Mouse (Mus musculus) neural tube, embryonic 11.5 days (tissue): ENCODE data around the gene BC034090. TPM values are rescaled to one million over a fixed set of nuclear protein-coding genes. Genes with fewer than 3 reads are reported as not detected.
A peak's percentile ranks its signal among the peaks of the same experiment; 100 is the strongest.

Experiments used
- ATAC-seq: fragments of 200-750 bp; cut with Nextera tagmentation; 2 replicates; pipeline ENCODE4 v1.8.0; 2017; ENCODE audit warnings: moderate number of reproducible peaks, mild to moderate bottlenecking, moderate TSS enrichment, moderate library complexity; ENCODE audit not compliant: insufficient read depth, low FRiP score, low TSS enrichment
- DNase-seq: peaks from one replicate; pipeline ENCODE4 v3.0.0-alpha.2; 2015; ENCODE audit warnings: low spot score
- H3K27ac ChIP-seq: fragments of 300-500 bp; sonication (generic); 2 replicates; pipeline ENCODE4 v1.5.1; 2014; ENCODE audit warnings: low read depth, mild to moderate bottlenecking, low read length
- H3K27me3 ChIP-seq: fragments of 300-500 bp; sonication (generic); 2 replicates; pipeline ENCODE4 v1.6.1; 2014; ENCODE audit warnings: mild to moderate bottlenecking, low read length, mixed read lengths; ENCODE audit not compliant: control insufficient read depth, insufficient read depth
- H3K36me3 ChIP-seq: fragments of 300-500 bp; sonication (generic); 2 replicates; pipeline ENCODE4 v1.6.1; 2014; ENCODE audit warnings: mild to moderate bottlenecking, low read length, moderate library complexity, mixed read lengths; ENCODE audit not compliant: control insufficient read depth, insufficient read depth
- H3K4me1 ChIP-seq: fragments of 300-500 bp; sonication (generic); 2 replicates; pipeline ENCODE4 v1.6.1; 2014; ENCODE audit warnings: low read length, mixed read lengths; ENCODE audit not compliant: control insufficient read depth, insufficient read depth
- H3K4me2 ChIP-seq: fragments of 300-500 bp; sonication (generic); 2 replicates; pipeline ENCODE4 v1.6.1; 2014; ENCODE audit warnings: low read depth, mild to moderate bottlenecking, moderate library complexity
- H3K4me3 ChIP-seq: fragments of 300-500 bp; sonication (generic); 2 replicates; pipeline ENCODE4 v1.5.1; 2014; ENCODE audit warnings: low read depth, low read length
- H3K9ac ChIP-seq: fragments of 300-500 bp; sonication (generic); 2 replicates; pipeline ENCODE4 v1.6.1; 2014; ENCODE audit warnings: mild to moderate bottlenecking, low read length
- H3K9me3 ChIP-seq: fragments of 300-500 bp; sonication (generic); 2 replicates; pipeline ENCODE4 v1.6.1; 2016; ENCODE audit warnings: low read length; ENCODE audit not compliant: control insufficient read depth
- WGBS: fragments of 180-500 bp; shearing (Covaris S2); extraction: QIAGEN DNeasy Blood & Tissue Kit; methylation state at CpG from one replicate; pipeline ENCODE4 v1.1.7; 2014; 5-methylcytosine and 5-hydroxymethylcytosine counted together
- polyA plus RNA-seq: library from polyadenylated mRNA; unstranded; fragments of >200 nt; fragmentation: Nextera tagmentation; extraction: Ambion mirVana; gene quantifications from 2 replicates; pipeline ENCODE4 v1.2.1, GENCODE M21; 2014

The BC034090 gene
- polyA plus RNA-seq: 4.1 and 5.1 TPM in 2 replicates

GRCm38 (mm10) chr1:155243797-155244770 is at the start of gene BC034090:
Gene BC034090, minus strand, starts transcription at chr1:155244444.
- 2% methylated on average over 75 of the region's 85 CpGs for WGBS
- Histone ChIP-seq H3K36me3 (no peaks in the 10 kb centered on the region), H3K9me3 (no peaks in the 10 kb centered on the region), H3K9ac (peak within 1 kb of the TSS; percentile 80), H3K4me3 (peak within 1 kb of the TSS; percentile 52), H3K4me1 (0 out of 2 replicates have a peak, but pooled peaks cover 4% of the 10 kb centered on the region), H3K27ac (peak within 1 kb of the TSS; percentile 58; the same call in 1 of the 2 replicates), H3K4me2 (peak within 1 kb of the TSS; percentile 90), H3K27me3 (no peaks in the 10 kb centered on the region; the same call in 1 of the 2 replicates)
- ATAC-seq (peak; percentile 72), DNase-seq (peak; percentile 73)

GRCm38 (mm10) chr1:155293446-155293845 is 49.2 kb upstream of the BC034090 start:
- no peaks in the 10 kb centered on the region; the same call in 1 of the 2 replicates for H3K36me3 ChIP-seq
- H3K27me3 ChIP-seq: no peaks in the 10 kb centered on the region
- no peak overlapping the region for H3K4me3 ChIP-seq
- DNase-seq (peak; percentile 64), ATAC-seq (peak; percentile 27; the same call in 1 of the 2 replicates)
- WGBS: 24% methylated on average over 3 of the region's 3 CpGs
- H3K9ac ChIP-seq: no peak overlapping the region
- no peak overlapping the region for H3K4me2 ChIP-seq
- no peak overlapping the region for H3K27ac ChIP-seq
- no peaks in the 10 kb centered on the region for H3K4me1 ChIP-seq
- H3K9me3 ChIP-seq: no peaks in the 10 kb centered on the region

DNA sequence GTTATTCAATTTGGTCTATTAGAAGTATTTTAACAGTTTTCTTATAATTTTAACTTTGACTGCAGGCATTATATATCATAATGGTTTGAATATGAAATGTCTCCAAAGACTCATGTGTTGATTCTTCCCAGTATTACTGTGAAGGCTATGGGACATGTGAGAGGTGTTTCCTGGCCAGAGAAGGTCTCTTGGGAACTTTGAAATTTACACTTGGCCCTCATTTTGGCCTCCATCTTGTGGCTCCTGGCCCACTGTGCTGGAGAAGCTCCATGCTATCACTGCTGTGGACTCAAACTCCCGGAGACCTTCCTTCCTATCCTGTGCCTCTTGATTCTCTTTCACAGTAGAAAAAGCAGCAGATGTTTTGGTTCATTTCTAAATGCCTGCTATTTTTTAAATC is 45.2 kb upstream of the BC034090 start:
- ATAC-seq: no peak
- no peaks in the 10 kb centered on the region for H3K9me3 ChIP-seq
- 97% methylated on average over 1 of the region's 1 CpGs for WGBS
- H3K36me3 ChIP-seq: peaks cover 3% of the 10 kb centered on the region
- no peak overlapping the region for H3K4me2 ChIP-seq
- H3K9ac ChIP-seq: no peak overlapping the region
- H3K27me3 ChIP-seq: no peaks in the 10 kb centered on the region
- H3K27ac ChIP-seq: no peak overlapping the region
- DNase-seq: no peak
- no peaks in the 10 kb centered on the region for H3K4me1 ChIP-seq
- H3K4me3 ChIP-seq: no peak overlapping the region

DNA sequence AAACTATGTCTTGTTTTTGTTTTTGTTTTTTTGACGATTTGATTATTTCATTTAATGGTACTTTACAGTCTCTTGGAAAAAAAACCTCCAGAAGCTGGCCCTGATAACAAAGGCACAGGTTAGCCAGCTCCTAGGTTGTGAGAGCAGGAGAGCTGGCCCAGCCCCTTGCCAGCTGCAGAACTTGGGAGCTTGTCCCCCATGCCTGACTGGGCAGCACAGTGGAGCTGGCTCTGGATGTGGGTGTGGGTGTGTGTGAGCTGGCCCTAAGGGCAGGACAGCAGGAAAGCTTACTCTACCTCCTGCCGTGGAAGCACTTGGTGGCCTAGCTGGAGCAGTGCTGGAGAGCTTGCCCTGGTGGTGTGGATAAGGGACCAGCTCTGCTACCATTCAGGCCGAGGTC is 43.8 kb upstream of the BC034090 start:
- Histone ChIP-seq H3K36me3 (peaks cover 3% of the 10 kb centered on the region), H3K9me3 (no peaks in the 10 kb centered on the region), H3K27me3 (no peaks in the 10 kb centered on the region), H3K4me1 (no peaks in the 10 kb centered on the region), H3K4me2 (no peak overlapping the region), H3K27ac (no peak overlapping the region), H3K4me3 (no peak overlapping the region), H3K9ac (no peak overlapping the region)
- DNase-seq: no peak
- ATAC-seq: no peak
- 72% methylated on average over 3 of the region's 3 CpGs for WGBS

GRCm38 (mm10) chr1:155283808-155284207 is 39.6 kb upstream of the BC034090 start:
- no peak for ATAC-seq
- Histone ChIP-seq H3K27ac (no peak overlapping the region), H3K4me2 (no peak overlapping the region), H3K9ac (no peak overlapping the region), H3K4me1 (no peaks in the 10 kb centered on the region), H3K36me3 (peaks cover 3% of the 10 kb centered on the region), H3K4me3 (no peak overlapping the region), H3K9me3 (no peaks in the 10 kb centered on the region), H3K27me3 (no peaks in the 10 kb centered on the region)
- 89% methylated on average over 7 of the region's 7 CpGs for WGBS
- DNase-seq: no peak

- Histone ChIP-seq H3K27me3 (no peaks in the 10 kb centered on the region), H3K4me3 (no peak overlapping the region), H3K9me3 (no peaks in the 10 kb centered on the region), H3K4me2 (no peak overlapping the region), H3K27ac (no peak overlapping the region), H3K4me1 (no peaks in the 10 kb centered on the region), H3K36me3 (no peaks in the 10 kb centered on the region), H3K9ac (no peak overlapping the region)
- ATAC-seq (peak; percentile 61), DNase-seq (peak; percentile 67)
- WGBS: 60% methylated on average over 18 of the region's 18 CpGs
Observed at GRCm38 (mm10) chr1:155281003-155281793, 37.0 kb upstream of the BC034090 start.

DNA sequence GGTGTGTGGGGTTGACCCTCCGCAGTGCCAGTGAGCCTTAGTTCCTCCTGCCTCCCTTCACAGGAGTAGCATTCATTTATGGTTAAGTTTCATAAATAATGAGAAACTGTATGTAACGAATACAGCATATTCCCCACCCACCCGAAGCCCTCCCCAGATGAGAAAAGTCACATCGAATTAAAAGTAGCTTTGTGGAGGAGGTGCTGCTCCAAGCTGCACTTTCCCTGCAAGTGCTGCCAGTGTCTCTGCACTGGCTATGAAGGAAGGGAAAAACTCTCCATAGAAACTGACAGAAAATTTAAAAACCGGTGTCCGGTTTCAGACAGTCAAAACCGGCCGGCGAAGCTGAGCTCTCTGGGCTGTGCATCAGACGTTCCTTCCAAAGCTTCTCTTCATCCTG is 36.1 kb upstream of the BC034090 start:
- Histone ChIP-seq H3K4me2 (no peak overlapping the region), H3K36me3 (no peaks in the 10 kb centered on the region), H3K9me3 (no peaks in the 10 kb centered on the region), H3K27me3 (no peaks in the 10 kb centered on the region), H3K4me1 (no peaks in the 10 kb centered on the region), H3K9ac (no peak overlapping the region), H3K27ac (no peak overlapping the region), H3K4me3 (no peak overlapping the region)
- no peak for DNase-seq
- 82% methylated on average over 10 of the region's 10 CpGs for WGBS
- no peak for ATAC-seq

- no peak overlapping the region for H3K4me2 ChIP-seq
- no peaks in the 10 kb centered on the region for H3K27me3 ChIP-seq
- H3K4me3 ChIP-seq: no peak overlapping the region
- no peak for DNase-seq
- WGBS: 72% methylated on average over 13 of the region's 13 CpGs
- no peaks in the 10 kb centered on the region for H3K4me1 ChIP-seq
- H3K36me3 ChIP-seq: no peaks in the 10 kb centered on the region
- no peak overlapping the region for H3K27ac ChIP-seq
- no peaks in the 10 kb centered on the region for H3K9me3 ChIP-seq
- H3K9ac ChIP-seq: no peak overlapping the region
- ATAC-seq: no peak
Observed at GRCm38 (mm10) chr1:155276381-155277033, 32.3 kb upstream of the BC034090 start.
